Mouse (Mus musculus) limb, embryonic 11.5 days (tissue): ENCODE data around the gene Ffar1. TPM values are rescaled to one million over a fixed set of nuclear protein-coding genes. Genes with fewer than 3 reads are reported as not detected.
A peak's percentile ranks its signal among the peaks of the same experiment; 100 is the strongest.

Source experiments
- ATAC-seq: fragments of 200-750 bp; cut with Nextera tagmentation; 2 replicates; pipeline ENCODE4 v1.8.0; 2017; ENCODE audit warnings: low read depth; ENCODE audit not compliant: insufficient number of reproducible peaks, low FRiP score, low TSS enrichment
- DNase-seq: peaks from one replicate; pipeline ENCODE4 v3.0.0-alpha.2; 2015; ENCODE audit warnings: low spot score
- H3K27ac ChIP-seq: fragments of 300-500 bp; sonication (generic); replicated peaks from 2 replicates; pipeline ENCODE4 v1.5.1; 2014; ENCODE audit warnings: low read depth, mild to moderate bottlenecking, low read length
- H3K27me3 ChIP-seq: fragments of 300-500 bp; sonication (generic); 2 replicates; pipeline ENCODE4 v1.6.1; 2014; ENCODE audit warnings: mild to moderate bottlenecking, low read length, mixed read lengths; ENCODE audit not compliant: control insufficient read depth, insufficient read depth
- H3K36me3 ChIP-seq: fragments of 300-500 bp; sonication (generic); 2 replicates; pipeline ENCODE4 v1.6.1; 2014; ENCODE audit warnings: mild to moderate bottlenecking, low read length, moderate library complexity, mixed read lengths; ENCODE audit not compliant: control insufficient read depth, insufficient read depth
- H3K4me1 ChIP-seq: fragments of 300-500 bp; sonication (generic); 2 replicates; pipeline ENCODE4 v1.6.1; 2014; ENCODE audit warnings: low read length, mixed read lengths; ENCODE audit not compliant: control insufficient read depth, insufficient read depth
- H3K4me2 ChIP-seq: fragments of 300-500 bp; sonication (generic); 2 replicates; pipeline ENCODE4 v1.6.1; 2014; ENCODE audit warnings: low read depth, mild to moderate bottlenecking, moderate library complexity; ENCODE audit not compliant: severe bottlenecking
- H3K4me3 ChIP-seq: fragments of 300-500 bp; sonication (generic); 2 replicates; pipeline ENCODE4 v1.5.1; 2014; ENCODE audit warnings: low read depth, low read length
- H3K9ac ChIP-seq: fragments of 300-500 bp; sonication (generic); 2 replicates; pipeline ENCODE4 v1.6.1; 2014; ENCODE audit warnings: mild to moderate bottlenecking, low read length
- H3K9me3 ChIP-seq: fragments of 300-500 bp; sonication (generic); 2 replicates; pipeline ENCODE4 v1.6.1; 2016; ENCODE audit warnings: low read length; ENCODE audit not compliant: control insufficient read depth
- WGBS: fragments of 180-500 bp; shearing (Covaris S2); extraction: QIAGEN DNeasy Blood & Tissue Kit; methylation state at CpG from one replicate; pipeline ENCODE4 v1.1.7; 2014; 5-methylcytosine and 5-hydroxymethylcytosine counted together
- polyA plus RNA-seq: library from polyadenylated mRNA; unstranded; fragments of >200 nt; fragmentation: Nextera tagmentation; extraction: Ambion mirVana; gene quantifications from 2 replicates; pipeline ENCODE4 v1.2.1, GENCODE M21; 2014

The Ffar1 gene
- polyA plus RNA-seq, 1 experiment from 2014 or later = not detected

GRCm38 (mm10) chr7:30863386-30863785, 2.0 kb upstream of the Ffar1 start:
- WGBS = 78% methylated on average over 8 of the region's 8 CpGs
- H3K9me3 ChIP-seq = no peaks in the 10 kb centered on the region
- no peak overlapping the region for H3K4me3 ChIP-seq
- no peak overlapping the region for H3K27ac ChIP-seq
- no peaks in the 10 kb centered on the region for H3K36me3 ChIP-seq
- no peak for ATAC-seq
- H3K4me1 ChIP-seq = no peaks in the 10 kb centered on the region
- H3K4me2 ChIP-seq = no peak overlapping the region
- DNase-seq = no peak
- H3K9ac ChIP-seq = no peak overlapping the region
- no peaks in the 10 kb centered on the region for H3K27me3 ChIP-seq

DNA sequence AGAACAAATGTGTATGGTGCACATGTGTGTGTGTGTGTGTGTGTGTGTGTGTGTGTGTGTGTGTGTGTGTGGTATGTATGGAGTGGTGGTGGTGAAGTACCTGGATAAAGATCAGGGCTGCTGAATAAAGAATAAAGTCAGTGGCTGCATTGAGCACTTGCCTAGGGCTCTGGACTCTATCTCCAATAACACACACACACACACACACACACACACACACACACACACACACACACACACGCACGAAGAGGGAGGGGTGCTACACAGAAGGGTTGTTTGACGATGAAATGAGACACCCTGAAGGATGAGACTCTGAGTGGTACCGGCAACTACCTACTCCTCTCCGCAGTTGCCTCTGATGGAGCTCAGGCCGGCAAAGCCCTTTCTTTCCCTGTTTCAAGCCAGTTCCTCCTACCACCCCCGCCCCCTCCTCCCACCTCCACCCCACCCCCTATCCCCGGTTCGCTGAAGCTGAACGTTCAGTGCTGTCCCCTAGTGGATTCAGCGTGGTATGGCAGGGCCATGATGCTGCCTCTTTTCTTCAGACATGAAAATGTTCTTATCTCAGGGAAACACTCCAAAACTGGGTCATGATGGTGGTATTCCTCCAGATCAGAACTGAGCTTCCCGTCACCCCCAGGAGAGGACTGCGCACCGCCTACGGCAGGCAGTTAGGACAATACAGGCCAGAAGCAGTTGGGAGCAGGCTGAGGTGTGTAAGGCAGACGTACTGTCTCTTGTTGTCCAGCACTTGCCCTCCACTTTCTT, 1.5 kb downstream of the Ffar1 start:
- Histone ChIP-seq H3K9me3 (no peaks in the 10 kb centered on the region), H3K27me3 (no peaks in the 10 kb centered on the region), H3K4me1 (no peaks in the 10 kb centered on the region), H3K27ac (no peak overlapping the region), H3K9ac (0 out of 2 replicates have a peak overlapping the region, but pooled peaks have one; percentile 13), H3K4me3 (no peak overlapping the region), H3K4me2 (peak overlapping the region; percentile 38), H3K36me3 (no peaks in the 10 kb centered on the region)
- ATAC-seq (0 out of 2 replicates have a peak, but pooled peaks have one; percentile 39), DNase-seq (peak; percentile 80)
- WGBS = 15% methylated on average over 14 of the region's 16 CpGs

- H3K36me3 ChIP-seq = no peaks in the 10 kb centered on the region
- H3K4me1 ChIP-seq = no peaks in the 10 kb centered on the region
- H3K27ac ChIP-seq = no peak overlapping the region
- DNase-seq (peak; percentile 86), ATAC-seq (no peak)
- no peaks in the 10 kb centered on the region for H3K27me3 ChIP-seq
- H3K4me2 ChIP-seq = no peak overlapping the region
- no peak overlapping the region for H3K9ac ChIP-seq
- H3K9me3 ChIP-seq = no peaks in the 10 kb centered on the region
- H3K4me3 ChIP-seq = no peak overlapping the region
Measured at GRCm38 (mm10) chr7:30859290-30859634, 2.1 kb downstream of the Ffar1 start.

GRCm38 (mm10) chr7:30857746-30858145, 3.6 kb downstream of the Ffar1 start:
- no peak overlapping the region for H3K9ac ChIP-seq
- DNase-seq (no peak), ATAC-seq (no peak)
- H3K27me3 ChIP-seq = no peaks in the 10 kb centered on the region
- no peaks in the 10 kb centered on the region for H3K9me3 ChIP-seq
- no peaks in the 10 kb centered on the region for H3K36me3 ChIP-seq
- no peaks in the 10 kb centered on the region for H3K4me1 ChIP-seq
- H3K4me3 ChIP-seq = no peak overlapping the region
- H3K27ac ChIP-seq = no peak overlapping the region
- WGBS = 79% methylated on average over 1 of the region's 1 CpGs
- H3K4me2 ChIP-seq = no peak overlapping the region

DNA sequence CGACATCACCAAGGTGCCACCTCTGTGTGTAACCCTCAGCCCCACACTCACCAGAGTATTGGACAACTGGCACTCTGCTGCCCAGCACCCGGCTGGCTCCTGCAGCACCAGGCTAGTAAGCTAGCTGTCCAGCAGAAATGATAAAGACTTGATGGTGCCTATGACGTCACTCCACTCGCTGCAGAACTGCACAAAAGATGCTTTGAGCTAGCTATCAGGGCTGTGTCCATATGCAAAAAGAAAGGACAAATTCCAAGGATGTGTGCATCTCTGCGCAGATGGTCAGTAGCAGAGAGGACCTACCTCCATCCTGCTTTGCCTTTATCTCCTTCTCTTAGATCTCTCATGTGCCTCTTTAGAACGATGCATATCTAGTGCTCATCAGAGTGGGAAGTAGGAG, 5.3 kb downstream of the Ffar1 start, which contains the start of gene Ffar3:
Ffar3 (minus strand) TSS at position 101 of the 400 bp plus-strand sequence.
- H3K36me3 ChIP-seq = no peaks in the 10 kb centered on the region
- DNase-seq (no peak), ATAC-seq (no peak)
- no peak within 1 kb of the TSS for H3K27ac ChIP-seq
- H3K4me2 ChIP-seq = no peak within 1 kb of the TSS
- no peak within 1 kb of the TSS for H3K9ac ChIP-seq
- H3K4me1 ChIP-seq = no peaks in the 10 kb centered on the region
- no peaks in the 10 kb centered on the region for H3K9me3 ChIP-seq
- H3K27me3 ChIP-seq = no peaks in the 10 kb centered on the region
- 90% methylated on average over 6 of the region's 6 CpGs for WGBS
- no peak within 1 kb of the TSS for H3K4me3 ChIP-seq

DNA sequence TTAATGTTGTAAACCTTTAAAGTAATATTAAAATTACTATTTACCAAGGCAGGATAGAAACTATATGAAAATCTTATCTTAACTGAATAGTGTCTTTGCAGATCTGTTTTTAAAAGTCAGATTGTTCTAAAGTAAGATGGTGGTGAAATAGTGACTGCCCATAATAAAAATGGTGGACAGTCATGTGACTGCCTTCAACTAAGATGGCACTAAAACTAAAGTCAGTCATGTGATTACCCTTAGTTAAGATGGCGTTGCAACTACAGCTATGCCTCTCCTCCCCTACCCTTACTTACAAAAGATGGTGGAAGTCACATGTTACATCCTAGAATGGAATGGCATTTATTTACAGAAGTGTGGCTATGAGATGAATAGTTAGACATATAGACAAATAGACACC, 9.9 kb downstream of the Ffar1 start:
- no peak overlapping the region for H3K9ac ChIP-seq
- no peaks in the 10 kb centered on the region for H3K27me3 ChIP-seq
- H3K4me3 ChIP-seq = no peak overlapping the region
- no peaks in the 10 kb centered on the region for H3K4me1 ChIP-seq
- H3K9me3 ChIP-seq = no peaks in the 10 kb centered on the region
- H3K4me2 ChIP-seq = no peak overlapping the region
- ATAC-seq (no peak), DNase-seq (no peak)
- no peak overlapping the region for H3K27ac ChIP-seq
- H3K36me3 ChIP-seq = no peaks in the 10 kb centered on the region
- WGBS = 76% methylated on average over 1 of the region's 1 CpGs

DNA sequence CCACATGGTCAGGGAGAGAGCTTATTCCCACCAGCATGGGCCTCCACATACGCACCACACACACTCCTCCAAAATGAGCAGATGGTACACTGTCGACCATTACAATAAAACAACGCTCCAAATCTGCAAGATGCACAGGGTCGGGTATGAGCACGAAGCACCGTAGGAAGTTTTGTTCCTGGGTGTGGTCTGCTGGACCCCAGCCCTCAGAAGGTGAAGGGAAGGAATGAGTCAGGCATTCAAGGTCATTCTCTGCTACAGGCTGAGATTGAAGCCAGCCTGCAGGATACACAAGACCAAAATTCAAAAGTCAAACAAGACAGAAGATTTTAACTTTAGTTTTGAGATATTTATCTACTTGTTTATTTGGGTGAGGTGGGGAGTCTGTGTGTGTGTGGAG, 13.4 kb downstream of the Ffar1 start:
- H3K27me3 ChIP-seq = no peaks in the 10 kb centered on the region
- no peak overlapping the region for H3K27ac ChIP-seq
- H3K9ac ChIP-seq = no peak overlapping the region
- ATAC-seq (no peak), DNase-seq (no peak)
- WGBS = 81% methylated on average over 6 of the region's 6 CpGs
- 0 out of 2 replicates have a peak, but pooled peaks cover 3% of the 10 kb centered on the region for H3K4me1 ChIP-seq
- H3K4me3 ChIP-seq = no peak overlapping the region
- H3K36me3 ChIP-seq = no peaks in the 10 kb centered on the region
- H3K9me3 ChIP-seq = no peaks in the 10 kb centered on the region
- no peak overlapping the region for H3K4me2 ChIP-seq

DNA sequence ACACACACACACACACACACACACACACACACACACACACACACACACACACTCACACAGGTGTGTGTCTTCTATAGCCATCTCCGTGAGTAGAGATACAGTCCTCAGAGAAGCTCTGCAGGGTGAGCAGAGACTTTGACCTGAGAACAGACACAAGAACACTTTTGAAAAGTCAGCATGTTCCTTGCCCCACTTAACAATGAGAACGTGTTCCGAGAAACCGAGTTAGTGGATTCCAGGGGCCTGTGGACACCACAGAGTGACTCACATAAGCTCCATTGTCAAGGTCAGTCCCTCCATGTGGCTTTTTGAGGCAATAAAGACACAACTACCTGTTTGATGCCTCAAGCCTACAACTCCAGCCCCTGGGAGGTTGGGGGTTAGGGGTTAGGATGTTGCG, 14.0 kb downstream of the Ffar1 start:
- H3K4me1 ChIP-seq = 0 out of 2 replicates have a peak, but pooled peaks cover 3% of the 10 kb centered on the region
- H3K9ac ChIP-seq = no peak overlapping the region
- 74% methylated on average over 5 of the region's 5 CpGs for WGBS
- DNase-seq (no peak), ATAC-seq (no peak)
- no peak overlapping the region for H3K27ac ChIP-seq
- H3K27me3 ChIP-seq = no peaks in the 10 kb centered on the region
- H3K36me3 ChIP-seq = no peaks in the 10 kb centered on the region
- H3K4me3 ChIP-seq = no peak overlapping the region
- no peak overlapping the region for H3K4me2 ChIP-seq
- H3K9me3 ChIP-seq = no peaks in the 10 kb centered on the region
